Mouse (Mus musculus): ENCODE data around the gene Prdm9. TPM values are rescaled to one million over a fixed set of nuclear protein-coding genes. Genes with fewer than 3 reads are reported as not detected.

Gene Prdm9
- polyA plus RNA-seq, 1 experiment from 2014 or later = 0.57 TPM

DNA sequence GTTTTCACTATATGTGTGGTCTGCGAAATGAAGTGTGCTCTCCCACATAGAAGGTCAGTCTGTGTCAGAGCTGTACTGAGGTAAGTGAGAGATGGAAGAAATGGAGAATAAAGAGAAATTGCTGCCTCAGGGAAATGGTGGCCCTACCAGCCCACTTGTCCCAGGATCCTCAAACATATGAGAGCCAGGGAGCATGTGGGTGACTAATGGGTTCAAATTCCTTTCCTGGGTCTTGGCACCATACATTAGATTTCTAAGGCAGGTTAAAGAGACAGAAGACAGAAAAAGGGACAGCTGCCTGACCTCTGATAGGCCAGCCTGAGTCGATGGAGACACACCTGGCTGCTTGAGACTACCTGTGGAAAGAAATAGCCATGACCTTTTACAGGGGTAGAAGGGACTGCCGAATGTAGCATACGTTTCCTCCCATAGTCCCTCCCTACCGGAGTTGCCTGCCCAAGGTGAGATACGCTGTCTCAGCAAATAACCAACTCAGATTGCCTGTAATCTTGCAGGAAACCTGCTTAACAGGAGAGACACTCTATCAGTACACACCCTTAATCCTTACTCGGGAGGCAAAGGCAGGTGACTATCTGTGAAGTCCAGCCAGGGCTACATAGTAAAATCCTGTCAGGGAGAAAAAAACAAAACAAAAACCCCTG is 15.4 kb upstream of the Prdm9 start:
- Histone ChIP-seq H3K9me3 (ENCODE audit: low read depth, low read length) (no peaks in the 10 kb centered on the region), H3K4me3 (ENCODE audit: low read depth, low read length) (no peak overlapping the region), H3K27me3 (ENCODE audit: insufficient read depth, low read length) (peaks cover 3% of the 10 kb centered on the region; the same call in 1 of the 2 replicates), H3K27ac (ENCODE audit: low read depth) (no peak overlapping the region), H3K4me1 (ENCODE audit: insufficient read depth) (no peaks in the 10 kb centered on the region), H3K9ac (no peak overlapping the region), H3K36me3 (ENCODE audit: insufficient read depth) (no peaks in the 10 kb centered on the region), H3K4me2 (no peak overlapping the region)
- ATAC-seq (ENCODE audit: insufficient read depth) (no peak), DNase-seq (no peak)
- WGBS = 68% methylated on average over 7 of the region's 7 CpGs
- TF ChIP-seq CTCF (IDR thresholded peaks at IDR 0.05; ENCODE audit: low read depth) = no peak

- no peaks in the 10 kb centered on the region for H3K36me3 ChIP-seq (ENCODE audit: insufficient read depth)
- under 1% methylated on average over 31 of the region's 32 CpGs for WGBS
- no peaks in the 10 kb centered on the region for H3K4me1 ChIP-seq (ENCODE audit: insufficient read depth)
- H3K4me2 ChIP-seq = peak overlapping the region; percentile 55
- TF ChIP-seq CTCF (IDR thresholded peaks at IDR 0.05; ENCODE audit: low read depth) = peak; percentile 22
- H3K4me3 ChIP-seq (ENCODE audit: low read depth, low read length) = peak overlapping the region; percentile 28
- no peaks in the 10 kb centered on the region for H3K9me3 ChIP-seq (ENCODE audit: low read depth, low read length)
- peaks cover 3% of the 10 kb centered on the region; the same call in 1 of the 2 replicates for H3K27me3 ChIP-seq (ENCODE audit: insufficient read depth, low read length)
- H3K9ac ChIP-seq = no peak overlapping the region
- peak; percentile 71 for DNase-seq
- peak; percentile 70; the same call in 1 of the 2 replicates for ATAC-seq (ENCODE audit: insufficient read depth)
- H3K27ac ChIP-seq (ENCODE audit: low read depth) = no peak overlapping the region
Measured at GRCm38 (mm10) chr17:15577291-15577694, 13.1 kb upstream of the Prdm9 start.

- H3K27ac ChIP-seq (ENCODE audit: low read depth) = no peak overlapping the region
- no peak overlapping the region for H3K4me2 ChIP-seq
- no peak for TF ChIP-seq CTCF (IDR thresholded peaks at IDR 0.05; ENCODE audit: low read depth)
- no peaks in the 10 kb centered on the region for H3K4me1 ChIP-seq (ENCODE audit: insufficient read depth)
- H3K9ac ChIP-seq = no peak overlapping the region
- no peak overlapping the region for H3K4me3 ChIP-seq (ENCODE audit: low read depth, low read length)
- no peaks in the 10 kb centered on the region for H3K36me3 ChIP-seq (ENCODE audit: insufficient read depth)
- ATAC-seq (ENCODE audit: insufficient read depth) (no peak), DNase-seq (no peak)
- no peaks in the 10 kb centered on the region for H3K9me3 ChIP-seq (ENCODE audit: low read depth, low read length)
- 55% methylated on average over 1 of the region's 1 CpGs for WGBS
- peaks cover 3% of the 10 kb centered on the region; the same call in 1 of the 2 replicates for H3K27me3 ChIP-seq (ENCODE audit: insufficient read depth, low read length)
Measured at GRCm38 (mm10) chr17:15575056-15575455, 10.9 kb upstream of the Prdm9 start.

DNA sequence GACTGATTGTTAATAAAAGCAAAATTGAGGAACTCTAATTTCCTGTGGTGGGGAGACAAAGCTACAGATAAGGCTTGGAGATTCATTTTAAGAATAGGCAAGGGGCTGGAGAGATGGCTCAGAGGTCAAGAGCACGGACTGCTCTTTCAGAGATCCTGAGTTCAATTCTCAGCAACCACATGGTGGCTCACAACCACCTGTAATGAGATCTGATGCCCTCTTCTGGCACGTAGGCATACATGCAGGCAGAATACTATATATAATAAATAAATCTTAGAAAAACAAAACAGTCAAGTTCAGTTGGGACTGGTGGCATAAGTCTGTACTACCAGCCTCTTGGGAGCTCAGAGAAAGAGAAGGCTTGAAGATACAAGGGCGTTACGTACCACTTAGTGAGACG is 2.8 kb upstream of the Prdm9 start:
- H3K36me3 ChIP-seq (ENCODE audit: insufficient read depth) = no peaks in the 10 kb centered on the region
- no peaks in the 10 kb centered on the region for H3K27me3 ChIP-seq (ENCODE audit: insufficient read depth, low read length)
- H3K9me3 ChIP-seq (ENCODE audit: low read depth, low read length) = no peaks in the 10 kb centered on the region
- 69% methylated on average over 5 of the region's 5 CpGs for WGBS
- no peak overlapping the region for H3K27ac ChIP-seq (ENCODE audit: low read depth)
- DNase-seq = no peak
- H3K4me3 ChIP-seq (ENCODE audit: low read depth, low read length) = no peak overlapping the region
- no peak overlapping the region for H3K9ac ChIP-seq
- no peak for ATAC-seq (ENCODE audit: insufficient read depth)
- H3K4me2 ChIP-seq = no peak overlapping the region
- 0 out of 2 replicates have a peak, but pooled peaks cover 2% of the 10 kb centered on the region for H3K4me1 ChIP-seq (ENCODE audit: insufficient read depth)
- TF ChIP-seq CTCF (IDR thresholded peaks at IDR 0.05; ENCODE audit: low read depth) = no peak

DNA sequence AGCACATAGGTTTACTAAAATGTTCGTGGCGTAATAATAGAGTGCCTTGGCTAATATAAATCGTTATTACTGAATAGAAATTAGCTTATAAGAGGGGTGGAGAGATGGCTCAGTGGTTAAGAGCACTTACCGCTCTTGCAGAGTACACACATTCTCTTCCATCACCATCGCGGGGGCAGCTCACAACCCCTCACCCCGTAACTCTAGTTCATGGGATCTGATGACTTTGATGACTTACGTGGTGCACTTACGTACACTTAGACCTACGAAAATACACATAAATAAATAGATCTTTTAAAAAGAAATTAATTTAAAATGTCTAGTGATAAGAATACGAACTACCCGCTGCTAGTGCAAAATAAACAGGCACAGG is 760 bp upstream of the Prdm9 start:
- Histone ChIP-seq H3K4me1 (ENCODE audit: insufficient read depth) (0 out of 2 replicates have a peak, but pooled peaks cover 2% of the 10 kb centered on the region), H3K27me3 (ENCODE audit: insufficient read depth, low read length) (no peaks in the 10 kb centered on the region), H3K27ac (ENCODE audit: low read depth) (no peak overlapping the region), H3K9ac (no peak overlapping the region), H3K36me3 (ENCODE audit: insufficient read depth) (no peaks in the 10 kb centered on the region), H3K4me2 (peak overlapping the region; percentile 73), H3K4me3 (ENCODE audit: low read depth, low read length) (peak overlapping the region; percentile 64), H3K9me3 (ENCODE audit: low read depth, low read length) (no peaks in the 10 kb centered on the region)
- ATAC-seq (ENCODE audit: insufficient read depth) (no peak; the same call in 1 of the 2 replicates), DNase-seq (no peak)
- TF ChIP-seq CTCF (IDR thresholded peaks at IDR 0.05; ENCODE audit: low read depth) = no peak
- 26% methylated on average over 12 of the region's 12 CpGs for WGBS

DNA sequence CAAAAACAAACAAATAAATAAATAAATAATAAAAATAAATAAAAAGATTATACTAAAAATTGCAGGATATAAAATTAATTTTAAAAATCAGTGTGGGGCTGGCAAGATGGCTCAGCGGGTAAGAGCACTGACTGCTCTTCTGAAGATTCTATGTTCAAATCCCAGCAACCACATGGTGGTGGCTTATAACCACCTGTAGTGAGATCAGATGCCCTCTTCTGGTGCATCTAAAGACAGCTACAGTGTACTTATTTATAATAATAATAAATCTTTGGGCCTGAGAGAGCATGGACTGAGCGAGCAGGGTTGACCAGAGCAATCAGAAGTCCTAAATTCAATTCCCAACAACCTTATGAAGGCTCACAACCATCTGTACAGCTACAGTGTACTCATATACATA is 4.2 kb downstream of the Prdm9 start:
- no peak for TF ChIP-seq CTCF (IDR thresholded peaks at IDR 0.05; ENCODE audit: low read depth)
- ATAC-seq (ENCODE audit: insufficient read depth) = no peak
- Histone ChIP-seq H3K4me1 (ENCODE audit: insufficient read depth) (0 out of 2 replicates have a peak, but pooled peaks cover 2% of the 10 kb centered on the region), H3K27me3 (ENCODE audit: insufficient read depth, low read length) (no peaks in the 10 kb centered on the region), H3K36me3 (ENCODE audit: insufficient read depth) (no peaks in the 10 kb centered on the region), H3K4me2 (no peak overlapping the region), H3K27ac (ENCODE audit: low read depth) (no peak overlapping the region), H3K9me3 (ENCODE audit: low read depth, low read length) (no peaks in the 10 kb centered on the region), H3K9ac (no peak overlapping the region), H3K4me3 (ENCODE audit: low read depth, low read length) (no peak overlapping the region)
- 84% methylated on average over 2 of the region's 2 CpGs for WGBS
- no peak for DNase-seq

DNA sequence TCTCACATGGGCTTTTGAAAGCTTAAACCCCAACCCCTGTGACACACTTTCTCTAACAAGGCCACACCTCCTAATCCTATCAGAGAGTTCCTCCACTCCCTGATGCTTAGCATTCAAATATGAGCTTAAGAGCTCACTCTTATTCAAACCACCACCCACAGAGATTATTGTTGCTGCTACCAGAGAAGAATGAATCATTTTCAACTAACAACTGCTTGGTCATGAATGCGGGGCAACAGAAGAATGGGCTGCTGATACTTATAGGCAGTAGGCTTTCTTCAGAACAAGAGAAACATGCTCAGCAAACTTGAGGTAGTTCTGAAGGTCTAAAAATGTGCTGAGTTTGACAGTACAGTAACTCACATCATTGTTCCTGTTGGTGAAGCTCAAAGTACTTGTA is 14.4 kb downstream of the Prdm9 start:
- no peaks in the 10 kb centered on the region for H3K4me1 ChIP-seq (ENCODE audit: insufficient read depth)
- H3K9ac ChIP-seq = no peak overlapping the region
- H3K27me3 ChIP-seq (ENCODE audit: insufficient read depth, low read length) = no peaks in the 10 kb centered on the region
- ATAC-seq (ENCODE audit: insufficient read depth) (no peak), DNase-seq (no peak)
- H3K27ac ChIP-seq (ENCODE audit: low read depth) = no peak overlapping the region
- no peak overlapping the region for H3K4me3 ChIP-seq (ENCODE audit: low read depth, low read length)
- no peak for TF ChIP-seq CTCF (IDR thresholded peaks at IDR 0.05; ENCODE audit: low read depth)
- WGBS = 51% methylated on average over 1 of the region's 1 CpGs
- H3K9me3 ChIP-seq (ENCODE audit: low read depth, low read length) = no peaks in the 10 kb centered on the region
- no peaks in the 10 kb centered on the region for H3K36me3 ChIP-seq (ENCODE audit: insufficient read depth)
- H3K4me2 ChIP-seq = no peak overlapping the region
